Mouse (Mus musculus): ENCODE results near the gene Clip3.

DNA sequence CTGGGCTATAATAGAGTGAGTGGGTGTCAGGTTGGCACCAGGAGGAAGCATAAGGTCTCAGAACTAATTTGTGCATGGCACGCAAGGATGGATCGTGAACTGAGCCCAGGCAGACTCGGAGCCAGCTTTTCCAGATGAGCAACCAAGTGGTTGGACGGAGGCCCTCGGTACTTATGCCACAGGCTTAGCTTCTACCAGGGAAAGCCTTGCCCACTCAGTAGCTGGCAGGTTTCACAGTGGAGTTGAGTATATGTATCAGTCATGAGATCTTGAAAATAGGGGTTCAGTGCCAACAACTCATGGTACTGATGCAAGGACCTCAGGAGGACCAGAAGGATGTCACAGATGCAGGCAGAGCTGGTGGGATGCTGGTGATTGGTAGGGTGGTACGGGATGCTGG lies 44.2 kb downstream of the Clip3 start:
- TF ChIP-seq POLR2A (IDR thresholded peaks at IDR 0.05; ENCODE audit: borderline replicate concordance, low read depth, low read length): no peak
- no peak for TF ChIP-seq CTCF (IDR thresholded peaks at IDR 0.05; ENCODE audit: low read depth, low read length)
